Mouse (Mus musculus): ENCODE results near the gene Mamstr.

The Mamstr gene

DNA sequence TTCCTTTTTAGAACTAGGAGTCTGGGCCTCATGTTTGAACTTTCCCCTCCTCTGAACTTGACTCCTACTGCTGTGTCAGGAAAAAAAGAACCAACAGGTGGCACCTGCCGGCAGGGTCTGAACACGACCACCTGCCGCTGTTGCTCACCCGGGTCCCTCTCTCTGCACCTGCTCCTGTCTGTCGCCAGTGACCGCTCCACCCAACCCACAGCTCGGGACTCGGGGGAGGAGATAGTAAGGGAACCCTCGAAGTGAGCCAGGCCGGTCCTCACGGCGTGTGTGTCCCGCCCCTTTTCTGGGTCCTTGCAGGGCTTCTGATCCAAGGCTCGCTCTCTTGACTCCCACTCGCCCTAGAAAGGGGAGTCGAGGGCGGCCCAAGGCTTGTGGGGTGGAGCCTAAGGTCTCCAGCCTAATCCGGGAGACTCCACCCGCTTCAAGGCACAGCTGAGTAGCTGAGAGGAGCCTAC, at the start of gene Mamstr:
Mamstr (plus strand) TSS at position 417 of the 467 bp plus-strand sequence.
- in situ Hi-C loops (cut with MboI, MseI): no loop called here

DNA sequence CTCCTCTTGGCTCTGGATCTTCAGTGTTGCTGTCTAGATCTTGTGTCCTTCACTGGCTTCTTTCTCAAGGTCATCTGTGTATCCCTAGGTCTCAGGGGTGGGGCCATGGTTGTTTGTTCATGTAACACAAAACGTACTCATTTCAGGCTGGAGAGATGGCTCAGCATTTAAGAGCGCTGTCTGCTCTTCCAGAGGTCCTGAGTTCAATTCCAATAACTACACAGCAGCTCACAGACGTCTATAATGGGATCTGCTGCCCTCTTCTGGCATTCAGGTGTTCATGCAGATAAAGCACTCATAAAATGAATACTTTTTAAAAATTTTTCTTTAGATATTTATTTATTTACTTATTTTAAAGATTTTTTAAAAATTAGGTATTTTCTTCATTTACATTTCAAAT, 48.9 kb upstream of the Mamstr start:
- in situ Hi-C loops (cut with MboI, MseI): loop anchor here (5.0 to 10.0 kb wide), 2 partner anchors 39 to 1204 kb away; partner anchors contain the start of genes Gtf2h1, Hps5 and Hsd17b14

GRCm38 (mm10) chr7:45591880-45592279, 47.9 kb upstream of the Mamstr start:
- in situ Hi-C loops (cut with MboI, MseI): loop anchor here (5.0 to 10.0 kb wide), 2 partner anchors 40 to 1203 kb away; partner anchors contain the start of genes Gtf2h1, Hps5 and Hsd17b14

- in situ Hi-C loops (cut with MboI, MseI): loop anchor here (5.0 to 10.0 kb wide), 2 partner anchors 41 to 1202 kb away; partner anchors contain the start of genes Gtf2h1, Hps5 and Hsd17b14
Measured at GRCm38 (mm10) chr7:45593118-45593815, 46.5 kb upstream of the Mamstr start.

- in situ Hi-C loops (cut with MboI, MseI): loop anchor here (10.0 kb wide), 1 partner anchor 1200 kb away; the partner anchor contains the start of genes Gtf2h1 and Hps5
Measured at GRCm38 (mm10) chr7:45595176-45595575, 44.6 kb upstream of the Mamstr start.

DNA sequence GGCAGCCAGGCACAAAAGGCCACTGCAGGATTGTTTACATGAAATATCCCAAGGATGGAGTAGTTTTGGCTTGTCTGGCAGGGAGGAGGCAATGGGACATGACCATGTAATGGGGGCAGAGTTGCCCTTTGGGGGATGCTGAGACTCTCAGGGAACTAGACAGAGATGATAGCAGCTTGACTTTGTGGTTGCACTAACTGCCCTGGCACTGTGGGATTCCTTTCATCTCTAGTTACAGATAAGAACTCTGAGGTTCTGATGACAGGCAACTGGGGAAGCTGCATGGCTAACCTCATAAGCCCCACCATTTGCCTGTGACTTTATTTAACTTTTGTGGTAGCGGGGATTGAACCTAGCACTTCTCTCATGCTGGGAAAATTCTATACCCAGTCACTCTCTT, 43.7 kb upstream of the Mamstr start:
- in situ Hi-C loops (cut with MboI, MseI): loop anchor here (10.0 kb wide), 1 partner anchor 1199 kb away; the partner anchor contains the start of genes Gtf2h1 and Hps5

DNA sequence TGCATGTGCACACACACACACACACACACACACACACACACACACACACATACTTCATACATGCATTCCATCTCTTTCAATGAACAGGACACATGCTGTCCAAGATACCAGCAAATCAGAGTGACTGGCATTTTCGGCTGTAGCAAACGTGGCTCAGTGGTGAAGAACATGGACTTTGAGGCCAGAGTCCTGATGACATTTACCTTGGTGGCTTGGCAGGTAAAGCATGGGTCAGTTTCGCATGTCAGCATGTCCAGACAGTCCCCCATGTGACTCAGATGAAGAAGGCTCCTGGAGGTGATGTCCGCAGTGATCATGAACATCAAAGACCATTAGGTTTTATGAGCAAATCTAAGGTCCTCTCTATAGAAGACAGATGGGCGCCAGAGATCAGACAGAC, 42.8 kb upstream of the Mamstr start:
- in situ Hi-C loops (cut with MboI, MseI): loop anchor here (10.0 kb wide), 1 partner anchor 1198 kb away; the partner anchor contains the start of genes Gtf2h1 and Hps5

GRCm38 (mm10) chr7:45597527-45597926, 42.2 kb upstream of the Mamstr start:
- in situ Hi-C loops (cut with MboI, MseI): loop anchor here (10.0 kb wide), 1 partner anchor 1197 kb away; the partner anchor contains the start of genes Gtf2h1 and Hps5

- in situ Hi-C loops (cut with MboI, MseI): loop anchor here (10.0 kb wide), 1 partner anchor 1196 kb away; the partner anchor contains the start of genes Gtf2h1 and Hps5
Measured at GRCm38 (mm10) chr7:45598960-45599879, 40.6 kb upstream of the Mamstr start.

- in situ Hi-C loops (cut with MboI, MseI): no loop called here
Measured at GRCm38 (mm10) chr7:45605704-45606289, 34.0 kb upstream of the Mamstr start.

DNA sequence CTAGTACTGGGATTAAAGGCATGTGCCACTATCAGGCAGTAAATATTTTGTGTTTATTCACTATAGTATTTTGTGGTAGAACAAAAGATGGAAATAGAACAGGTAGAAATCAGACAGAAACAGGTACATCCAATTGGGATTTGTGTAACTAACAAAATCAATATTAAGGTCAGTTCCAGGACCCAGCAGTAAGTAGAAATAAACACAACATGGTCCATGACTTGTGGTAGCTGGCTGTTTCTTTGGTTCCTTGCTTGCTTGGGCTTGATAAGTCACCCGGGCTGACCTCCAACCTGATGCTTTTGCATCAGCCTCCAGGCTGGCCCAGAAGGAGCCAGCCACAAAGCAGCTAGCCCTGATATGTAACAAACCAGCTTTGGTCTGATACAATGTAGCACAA, 30.3 kb upstream of the Mamstr start:
- in situ Hi-C loops (cut with MboI, MseI): no loop called here

DNA sequence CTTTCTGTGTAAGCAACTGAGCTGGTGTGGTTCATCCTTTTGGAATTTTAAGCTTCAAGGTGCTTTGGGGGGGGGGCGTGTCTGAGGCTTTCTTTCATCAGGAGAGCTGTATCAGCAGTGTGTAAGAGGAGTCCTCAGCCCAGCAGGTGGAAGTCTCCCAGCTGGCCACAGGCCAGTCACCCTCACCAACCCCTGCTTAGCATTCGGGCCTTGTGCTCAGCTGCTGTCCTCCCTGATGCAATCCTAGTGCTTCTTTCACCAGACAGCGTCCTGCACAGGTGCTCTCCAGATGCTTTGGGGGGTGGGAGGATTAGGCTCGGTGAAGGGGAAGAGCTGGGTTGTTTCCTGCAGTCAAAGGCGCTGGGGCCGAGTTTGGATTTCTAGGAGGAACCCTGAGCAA, 23.5 kb upstream of the Mamstr start:
- in situ Hi-C loops (cut with MboI, MseI): no loop called here

DNA sequence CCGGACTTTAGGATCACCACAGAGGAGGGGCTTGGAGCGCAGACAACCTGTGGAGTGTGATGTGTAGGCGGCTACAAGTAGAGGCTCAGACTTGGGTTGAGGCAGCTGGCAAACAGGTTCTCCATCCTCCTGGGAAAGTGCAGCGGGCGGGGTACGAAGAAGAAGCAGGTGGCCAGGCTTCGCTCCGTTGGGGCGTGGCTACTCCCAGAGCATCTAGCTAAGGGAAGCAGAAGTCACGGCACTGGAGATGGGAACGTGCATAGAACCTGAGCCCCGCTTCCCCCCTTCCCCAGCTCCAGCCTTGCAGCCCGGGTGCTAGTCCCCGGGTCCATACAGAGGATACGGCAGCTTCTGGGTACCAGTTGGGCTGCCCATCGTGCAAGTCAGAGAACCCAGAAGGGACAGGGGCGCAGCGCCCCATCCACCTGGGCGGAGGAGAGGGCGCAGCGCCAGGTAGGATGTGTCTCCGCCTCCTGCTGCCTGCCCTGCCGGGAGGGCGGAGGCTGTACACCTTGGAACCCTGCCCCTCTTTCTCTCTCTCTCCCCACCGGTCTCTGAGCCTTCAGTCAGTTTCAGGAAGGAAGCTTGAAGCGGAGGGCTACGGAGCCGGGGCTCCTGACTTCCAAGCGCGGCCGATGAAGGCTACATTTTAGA, 22.6 kb upstream of the Mamstr start, which contains the start of gene Fut1:
Fut1 (plus strand) TSS at position 248 of the 654 bp plus-strand sequence.
- in situ Hi-C loops (cut with MboI, MseI): no loop called here

- in situ Hi-C loops (cut with MboI, MseI): no loop called here
Measured at GRCm38 (mm10) chr7:45618316-45618715, 21.5 kb upstream of the Mamstr start.

- in situ Hi-C loops (cut with MboI, MseI): no loop called here
Measured at GRCm38 (mm10) chr7:45619592-45619991, 20.2 kb upstream of the Mamstr start.

- in situ Hi-C loops (cut with MboI, MseI): no loop called here
Measured at GRCm38 (mm10) chr7:45621443-45621842, 18.3 kb upstream of the Mamstr start, which contains the start of gene Izumo1. Izumo1 (plus strand) TSS chr7:45621811.

- in situ Hi-C loops (cut with MboI, MseI): no loop called here
Measured at GRCm38 (mm10) chr7:45623507-45623906, 16.3 kb upstream of the Mamstr start.

GRCm38 (mm10) chr7:45624718-45625117, 15.1 kb upstream of the Mamstr start:
- in situ Hi-C loops (cut with MboI, MseI): no loop called here

DNA sequence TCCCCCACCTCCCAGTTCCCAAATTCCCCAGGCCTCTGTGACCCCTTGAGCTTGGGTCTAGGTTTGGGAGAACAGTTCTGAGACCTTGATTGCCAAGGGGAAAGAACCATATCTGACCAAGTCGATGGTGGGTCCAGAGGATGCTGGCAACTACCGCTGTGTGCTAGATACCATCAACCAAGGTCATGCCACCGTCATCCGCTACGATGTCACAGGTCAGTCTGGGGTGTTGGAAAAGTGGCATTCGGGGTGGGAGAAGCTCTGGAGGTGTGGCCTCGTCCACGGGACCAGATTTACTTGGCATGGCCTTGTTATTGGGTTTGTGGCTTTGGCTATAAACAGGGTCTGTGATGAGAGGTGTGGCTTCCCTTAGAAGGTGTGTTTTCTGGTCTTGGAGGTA, 14.3 kb upstream of the Mamstr start:
- in situ Hi-C loops (cut with MboI, MseI): no loop called here

DNA sequence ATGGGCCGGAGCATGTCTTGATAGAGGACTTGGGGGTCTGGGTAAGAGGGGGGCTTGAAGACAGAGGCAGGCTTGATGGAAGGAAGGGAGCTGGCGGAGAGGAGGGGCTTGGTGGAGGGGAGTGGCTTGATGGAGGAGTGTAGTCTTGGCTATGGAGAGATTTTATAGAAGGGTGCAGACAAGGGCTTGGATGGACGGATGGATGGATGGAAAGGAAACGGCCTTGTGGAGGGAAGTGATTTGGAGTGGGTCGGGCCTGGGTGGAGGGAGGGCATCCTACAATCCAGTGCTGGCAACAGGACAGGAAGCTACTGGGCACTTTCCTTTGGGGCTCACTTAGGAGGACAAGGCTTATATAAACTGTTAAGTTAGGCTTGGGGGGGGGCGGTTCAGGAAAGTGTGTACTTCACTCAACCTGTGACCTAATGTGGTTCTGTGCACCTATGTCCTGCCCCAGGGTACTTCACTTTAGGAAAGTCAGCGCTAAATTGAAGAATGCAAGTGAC, 13.2 kb upstream of the Mamstr start:
- in situ Hi-C loops (cut with MboI, MseI): no loop called here
